Mouse (Mus musculus): Measurements from ENCODE around the gene Btnl9.
"Not testable (repeated sequence)": the region's sequence is repeated elsewhere in the genome, so short reads cannot be mapped to it uniquely, and the experiment has no call there.

Gene Btnl9

GRCm38 (mm10) chr11:49186955-49187488 is at the start of gene Btnl9:
Btnl9 (minus strand) TSS chr11:49187159.
- DNase-seq, result peak; percentile 92

- peak; percentile 84 for DNase-seq
Observed at GRCm38 (mm10) chr11:49235459-49236207, 48.7 kb upstream of the Btnl9 start.

- DNase-seq, result no peak
Observed at GRCm38 (mm10) chr11:49232781-49233180, 45.8 kb upstream of the Btnl9 start.

- no peak for DNase-seq
Observed at GRCm38 (mm10) chr11:49224455-49224854, 37.5 kb upstream of the Btnl9 start.

- DNase-seq, result no peak
Observed at GRCm38 (mm10) chr11:49219271-49219670, 32.3 kb upstream of the Btnl9 start.

- no peak for DNase-seq
Observed at GRCm38 (mm10) chr11:49213505-49213904, 26.5 kb upstream of the Btnl9 start.

- DNase-seq, result no peak
Observed at GRCm38 (mm10) chr11:49212577-49212976, 25.6 kb upstream of the Btnl9 start.

- no peak for DNase-seq
Observed at GRCm38 (mm10) chr11:49207495-49207894, 20.5 kb upstream of the Btnl9 start.

- no peak for DNase-seq
Observed at GRCm38 (mm10) chr11:49205080-49205590, 18.2 kb upstream of the Btnl9 start.

GRCm38 (mm10) chr11:49203771-49204497 is 17.0 kb upstream of the Btnl9 start:
- DNase-seq, result no peak

- DNase-seq, result peak; percentile 100
Observed at GRCm38 (mm10) chr11:49203129-49203768, 16.3 kb upstream of the Btnl9 start, which contains the start of gene Zfp62. Zfp62 (plus strand) TSS chr11:49203292.

GRCm38 (mm10) chr11:49202523-49203061 is 15.6 kb upstream of the Btnl9 start:
- peak; percentile 91 for DNase-seq

GRCm38 (mm10) chr11:49202071-49202470 is 15.1 kb upstream of the Btnl9 start:
- no peak for DNase-seq

- DNase-seq, result no peak
Observed at GRCm38 (mm10) chr11:49201142-49201541, 14.2 kb upstream of the Btnl9 start.

GRCm38 (mm10) chr11:49200666-49201065 is 13.7 kb upstream of the Btnl9 start:
- DNase-seq, result no peak

GRCm38 (mm10) chr11:49195819-49196322 is 8.9 kb upstream of the Btnl9 start:
- peak; percentile 94 for DNase-seq

- DNase-seq, result not testable (repeated sequence)
Observed at GRCm38 (mm10) chr11:49194771-49195170, 7.8 kb upstream of the Btnl9 start.

GRCm38 (mm10) chr11:49191083-49191482 is 4.1 kb upstream of the Btnl9 start:
- DNase-seq, result no peak

- DNase-seq, result peak; percentile 89
Observed at GRCm38 (mm10) chr11:49189737-49190136, 2.8 kb upstream of the Btnl9 start.

- DNase-seq, result no peak
Observed at GRCm38 (mm10) chr11:49187701-49188100, 742 bp upstream of the Btnl9 start.

GRCm38 (mm10) chr11:49186452-49186851 is 507 bp downstream of the Btnl9 start:
- DNase-seq, result no peak

- DNase-seq, result peak; percentile 88
Observed at GRCm38 (mm10) chr11:49183172-49183571, 3.8 kb downstream of the Btnl9 start.

Measured in heart, adult 11 months (tissue).